Mouse (Mus musculus) hindbrain, embryonic 13.5 days (tissue): Measurements from ENCODE around the gene Mrm3. TPM values are rescaled to one million over a fixed set of nuclear protein-coding genes. Genes with fewer than 3 reads are reported as not detected.
"Not testable (repeated sequence)": the region's sequence is repeated elsewhere in the genome, so short reads cannot be mapped to it uniquely, and the experiment has no call there.

Source experiments
- ATAC-seq: fragments of 200-750 bp; cut with Nextera tagmentation; 2 replicates; pipeline ENCODE4 v1.8.0; 2017; ENCODE audit warnings: moderate TSS enrichment; ENCODE audit not compliant: low FRiP score
- H3K27ac ChIP-seq: fragments of 300-500 bp; sonication (generic); 2 replicates; pipeline ENCODE4 v1.5.1; 2015; ENCODE audit warnings: inconsistent platforms, mild to moderate bottlenecking, moderate library complexity
- H3K27me3 ChIP-seq: fragments of 300-500 bp; sonication (generic); 2 replicates; pipeline ENCODE4 v1.6.1; 2015; ENCODE audit warnings: mild to moderate bottlenecking, inconsistent platforms
- H3K36me3 ChIP-seq: fragments of 300-500 bp; sonication (generic); 2 replicates; pipeline ENCODE4 v1.6.1; 2015; ENCODE audit warnings: mild to moderate bottlenecking, inconsistent platforms
- H3K4me1 ChIP-seq: fragments of 300-500 bp; sonication (generic); replicated peaks from 2 replicates; pipeline ENCODE4 v1.6.1; 2015; ENCODE audit warnings: inconsistent platforms
- H3K4me2 ChIP-seq: fragments of 300-500 bp; sonication (generic); 2 replicates; pipeline ENCODE4 v1.6.1; 2015; ENCODE audit warnings: inconsistent platforms, mild to moderate bottlenecking, moderate library complexity
- H3K4me3 ChIP-seq: fragments of 300-500 bp; sonication (generic); 2 replicates; pipeline ENCODE4 v1.5.1; 2015; ENCODE audit warnings: mild to moderate bottlenecking, inconsistent platforms
- H3K9ac ChIP-seq: fragments of 300-500 bp; sonication (generic); 2 replicates; pipeline ENCODE4 v1.6.1; 2015; ENCODE audit warnings: mild to moderate bottlenecking, inconsistent platforms
- H3K9me3 ChIP-seq: fragments of 300-500 bp; sonication (generic); 2 replicates; pipeline ENCODE4 v1.6.1; 2016; ENCODE audit warnings: inconsistent platforms
- WGBS: fragments of 180-500 bp; shearing (Covaris S2); methylation state at CpG from one replicate; pipeline ENCODE4 v1.1.7; 2015; 5-methylcytosine and 5-hydroxymethylcytosine counted together
- polyA plus RNA-seq: library from polyadenylated mRNA; unstranded; fragments of >200 nt; fragmentation: Nextera tagmentation; extraction: Ambion mirVana; gene quantifications from 2 replicates; pipeline ENCODE4 v1.2.1, GENCODE M21; 2015

Mrm3 gene
- polyA plus RNA-seq = 20.0 and 20.4 TPM in 2 replicates

DNA sequence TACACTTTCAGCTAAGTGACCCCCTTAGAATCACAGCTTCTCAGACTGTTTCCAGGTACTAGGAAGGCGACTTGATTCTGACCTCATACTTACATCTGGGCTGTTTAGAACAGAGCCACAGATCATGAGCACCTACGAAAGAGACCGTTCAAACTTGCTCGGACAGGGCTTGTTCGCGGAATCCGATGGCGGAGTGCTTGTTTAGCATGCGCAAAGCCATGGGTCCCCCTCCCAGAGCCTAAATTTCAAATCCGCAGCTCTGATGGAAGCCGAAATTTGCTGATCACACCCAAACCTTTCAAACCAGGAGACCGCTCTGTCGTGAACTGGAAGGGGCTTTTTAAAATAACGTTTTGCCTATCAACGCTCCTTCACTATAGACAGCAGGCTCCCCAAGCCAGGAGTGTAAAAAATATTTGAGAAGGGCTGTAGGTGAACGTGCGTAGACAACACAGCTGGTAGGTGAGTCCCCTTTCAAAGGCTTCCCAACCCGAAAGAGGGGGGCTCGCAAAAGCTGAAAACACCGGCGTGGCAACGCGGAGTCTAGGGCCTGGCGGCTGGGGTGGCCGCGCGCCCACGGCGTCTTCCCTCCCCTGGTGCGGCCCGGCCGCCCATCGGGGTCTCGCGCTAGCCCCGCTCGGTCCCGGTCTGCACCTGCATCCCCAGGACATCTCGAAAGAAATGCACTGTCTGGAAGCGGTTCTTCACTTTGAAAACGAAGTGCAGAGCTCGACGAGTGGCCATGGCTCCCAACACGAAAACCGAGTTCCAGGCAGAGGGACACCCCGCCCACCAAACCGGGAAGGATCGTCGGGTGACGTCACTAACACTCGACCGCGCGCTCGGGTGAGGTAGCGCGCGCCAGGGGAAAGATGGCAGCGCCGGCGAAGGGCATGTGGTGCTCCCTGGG is at the start of gene Mrm3, which contains the start of gene Glod4:
TSS of gene Mrm3 (plus strand) at position 815 of the 910 bp plus-strand sequence.
TSS of gene Glod4 (minus strand) at position 825 of the 910 bp plus-strand sequence.
- peak; percentile 90 for ATAC-seq
- Histone ChIP-seq H3K9me3 (no peaks in the 10 kb centered on the region), H3K4me2 (peak within 1 kb of the TSS; percentile 79), H3K4me1 (peaks cover 31% of the 10 kb centered on the region), H3K9ac (peak within 1 kb of the TSS; percentile 85), H3K27ac (peak within 1 kb of the TSS; percentile 87), H3K36me3 (peaks cover 22% of the 10 kb centered on the region), H3K27me3 (no peaks in the 10 kb centered on the region), H3K4me3 (peak within 1 kb of the TSS; percentile 87)
- under 1% methylated on average over 61 of the region's 61 CpGs for WGBS

DNA sequence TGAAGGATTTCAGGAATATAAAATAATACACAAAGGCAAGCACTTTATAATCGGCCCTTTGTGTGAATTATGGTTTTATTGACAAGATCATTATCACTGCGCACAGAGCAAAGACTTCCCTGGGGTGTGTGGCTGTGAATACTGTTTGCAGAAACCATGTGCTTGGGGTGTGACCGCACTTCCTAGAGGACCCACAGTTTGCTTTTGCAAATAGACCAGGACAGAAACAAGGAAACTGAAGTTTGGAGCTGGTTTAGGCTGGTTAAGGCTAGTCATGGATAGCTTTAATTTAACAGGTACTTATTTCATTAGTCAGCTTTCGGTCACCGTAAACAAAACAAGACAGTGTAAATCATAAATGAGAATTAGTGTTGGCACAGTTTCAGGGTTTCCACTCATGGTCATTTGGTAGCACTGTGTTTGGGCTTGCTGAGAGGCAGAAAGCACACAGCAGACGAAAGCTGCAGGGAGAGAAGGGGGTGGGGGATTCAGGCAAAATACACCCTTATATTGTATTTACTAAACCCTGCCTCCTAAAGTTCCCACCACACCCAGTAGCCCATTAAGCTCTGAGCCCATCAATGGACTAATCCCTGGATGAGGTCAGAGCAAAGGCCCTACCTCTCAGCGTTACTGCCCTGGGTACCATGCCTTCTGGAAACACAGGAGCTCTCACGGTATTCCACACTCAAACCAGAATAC is 47.1 kb upstream of the Mrm3 start:
- 71% methylated on average over 8 of the region's 8 CpGs for WGBS
- peaks cover 4% of the 10 kb centered on the region; the same call in 1 of the 2 replicates for H3K4me1 ChIP-seq
- peaks cover 9% of the 10 kb centered on the region; the same call in 1 of the 2 replicates for H3K27me3 ChIP-seq

GRCm38 (mm10) chr11:76196977-76197469 is 46.5 kb upstream of the Mrm3 start:
- Histone ChIP-seq H3K4me2 (no peak overlapping the region), H3K27me3 (peaks cover 9% of the 10 kb centered on the region; the same call in 1 of the 2 replicates), H3K27ac (no peak overlapping the region), H3K9me3 (no peaks in the 10 kb centered on the region), H3K36me3 (no peaks in the 10 kb centered on the region), H3K9ac (0 out of 2 replicates have a peak overlapping the region, but pooled peaks have one; percentile 8), H3K4me3 (no peak overlapping the region), H3K4me1 (peaks cover 5% of the 10 kb centered on the region; the same call in 1 of the 2 replicates)
- 67% methylated on average over 8 of the region's 8 CpGs for WGBS
- no peak for ATAC-seq

More for the DNA sequence above, 47.1 kb upstream of the Mrm3 start:
- ATAC-seq = no peak
- no peak overlapping the region for H3K4me3 ChIP-seq
- H3K4me2 ChIP-seq = no peak overlapping the region
- H3K27ac ChIP-seq = no peak overlapping the region
- H3K9ac ChIP-seq = no peak overlapping the region
- H3K9me3 ChIP-seq = no peaks in the 10 kb centered on the region
- no peaks in the 10 kb centered on the region for H3K36me3 ChIP-seq

- Histone ChIP-seq H3K36me3 (peaks cover 26% of the 10 kb centered on the region), H3K4me2 (peak overlapping the region; percentile 84), H3K9me3 (no peaks in the 10 kb centered on the region), H3K27ac (peak overlapping the region; percentile 91), H3K4me3 (peak overlapping the region; percentile 92), H3K9ac (peak overlapping the region; percentile 96), H3K27me3 (peaks cover 9% of the 10 kb centered on the region; the same call in 1 of the 2 replicates), H3K4me1 (peaks cover 22% of the 10 kb centered on the region)
- peak; percentile 98 for ATAC-seq
- under 1% methylated on average over 86 of the region's 90 CpGs for WGBS
Observed at GRCm38 (mm10) chr11:76201761-76202674, 41.5 kb upstream of the Mrm3 start.

GRCm38 (mm10) chr11:76206793-76207192 is 36.7 kb upstream of the Mrm3 start:
- WGBS = 89% methylated on average over 5 of the region's 5 CpGs
- H3K4me3 ChIP-seq = no peak overlapping the region
- no peak overlapping the region for H3K4me2 ChIP-seq
- H3K27me3 ChIP-seq = no peaks in the 10 kb centered on the region
- no peak overlapping the region for H3K9ac ChIP-seq
- H3K4me1 ChIP-seq = peaks cover 16% of the 10 kb centered on the region
- H3K27ac ChIP-seq = no peak overlapping the region
- no peak for ATAC-seq
- H3K36me3 ChIP-seq = peaks cover 72% of the 10 kb centered on the region
- no peaks in the 10 kb centered on the region for H3K9me3 ChIP-seq

GRCm38 (mm10) chr11:76210228-76210985 is 33.1 kb upstream of the Mrm3 start:
- Histone ChIP-seq H3K9ac (no peak overlapping the region), H3K27ac (no peak overlapping the region), H3K4me2 (no peak overlapping the region), H3K4me3 (no peak overlapping the region), H3K9me3 (no peaks in the 10 kb centered on the region), H3K4me1 (no peaks in the 10 kb centered on the region), H3K36me3 (peaks cover 88% of the 10 kb centered on the region), H3K27me3 (no peaks in the 10 kb centered on the region)
- ATAC-seq = no peak
- 91% methylated on average over 13 of the region's 13 CpGs for WGBS

GRCm38 (mm10) chr11:76211595-76211994 is 31.9 kb upstream of the Mrm3 start:
- H3K27me3 ChIP-seq, H3K9me3 ChIP-seq, H3K27ac ChIP-seq, H3K4me3 ChIP-seq, H3K9ac ChIP-seq, ATAC-seq, H3K4me1 ChIP-seq, H3K4me2 ChIP-seq: not testable (repeated sequence)
- WGBS = 96% methylated on average over 5 of the region's 6 CpGs
- peaks cover 76% of the 10 kb centered on the region for H3K36me3 ChIP-seq

DNA sequence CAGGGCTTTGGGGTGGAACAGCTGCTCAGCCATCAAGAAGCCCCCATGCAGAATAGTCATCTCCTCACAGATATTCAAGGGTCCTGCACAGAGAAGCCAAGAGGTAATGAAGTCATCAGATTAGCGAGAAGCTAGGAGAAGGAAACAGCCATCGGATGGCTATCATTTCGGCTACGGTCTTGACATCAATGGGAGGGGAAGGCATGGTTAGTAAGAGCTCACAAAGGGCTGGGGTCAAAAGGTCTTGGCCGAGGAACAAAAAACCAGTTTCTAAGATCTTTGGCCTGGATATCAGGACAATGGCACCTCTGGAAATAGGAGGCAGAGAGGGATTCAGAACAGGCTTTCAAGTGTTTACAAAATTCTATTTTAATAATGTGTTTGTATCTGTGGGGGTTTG is 29.7 kb upstream of the Mrm3 start:
- 13% methylated on average over 5 of the region's 5 CpGs for WGBS
- Histone ChIP-seq H3K4me1 (peaks cover 13% of the 10 kb centered on the region), H3K9me3 (no peaks in the 10 kb centered on the region), H3K9ac (no peak overlapping the region), H3K4me2 (no peak overlapping the region), H3K27ac (no peak overlapping the region), H3K36me3 (peaks cover 54% of the 10 kb centered on the region), H3K4me3 (no peak overlapping the region), H3K27me3 (no peaks in the 10 kb centered on the region)
- no peak for ATAC-seq

- 94% methylated on average over 2 of the region's 2 CpGs for WGBS
Observed at GRCm38 (mm10) chr11:76215011-76215410, 28.5 kb upstream of the Mrm3 start.

GRCm38 (mm10) chr11:76216049-76216540 is 27.4 kb upstream of the Mrm3 start:
- Histone ChIP-seq H3K36me3 (peaks cover 53% of the 10 kb centered on the region), H3K9ac (peak overlapping the region; percentile 89), H3K4me3 (peak overlapping the region; percentile 76), H3K4me2 (peak overlapping the region; percentile 77), H3K4me1 (peaks cover 13% of the 10 kb centered on the region), H3K9me3 (no peaks in the 10 kb centered on the region), H3K27ac (peak overlapping the region; percentile 94; the same call in 1 of the 2 replicates), H3K27me3 (no peaks in the 10 kb centered on the region)
- ATAC-seq = no peak
- WGBS = 90% methylated on average over 5 of the region's 5 CpGs

More at GRCm38 (mm10) chr11:76215011-76215410, 28.5 kb upstream of the Mrm3 start:
- Histone ChIP-seq H3K9ac (no peak overlapping the region), H3K9me3 (no peaks in the 10 kb centered on the region), H3K27ac (no peak overlapping the region), H3K4me2 (no peak overlapping the region), H3K4me3 (no peak overlapping the region), H3K27me3 (no peaks in the 10 kb centered on the region), H3K36me3 (peaks cover 53% of the 10 kb centered on the region), H3K4me1 (peaks cover 13% of the 10 kb centered on the region)
- no peak for ATAC-seq
